Mouse (Mus musculus) adrenal gland, adult 18-20 months (tissue): Measurements from ENCODE around the gene Myl7. TPM values are rescaled to one million over a fixed set of nuclear protein-coding genes. Genes with fewer than 3 reads are reported as not detected.
"Not testable (repeated sequence)": the region's sequence is repeated elsewhere in the genome, so short reads cannot be mapped to it uniquely, and the experiment has no call there.

ENCODE experiments used
- DNase-seq, 2 experiments: peaks; one replicate each; pipeline ENCODE4 v3.0.0; 2021 to 2022; ENCODE audit warnings: low spot score in 2 of 2
- total RNA-seq, 2 experiments: library from RNA; stranded (reverse); gene quantifications; 1 replicate in 1 of 2; 2 replicates in 1 of 2; pipeline ENCODE4 v1.2.3; 2021

Myl7 gene
- total RNA-seq, 2 experiments from 2014 or later: not detected

DNA sequence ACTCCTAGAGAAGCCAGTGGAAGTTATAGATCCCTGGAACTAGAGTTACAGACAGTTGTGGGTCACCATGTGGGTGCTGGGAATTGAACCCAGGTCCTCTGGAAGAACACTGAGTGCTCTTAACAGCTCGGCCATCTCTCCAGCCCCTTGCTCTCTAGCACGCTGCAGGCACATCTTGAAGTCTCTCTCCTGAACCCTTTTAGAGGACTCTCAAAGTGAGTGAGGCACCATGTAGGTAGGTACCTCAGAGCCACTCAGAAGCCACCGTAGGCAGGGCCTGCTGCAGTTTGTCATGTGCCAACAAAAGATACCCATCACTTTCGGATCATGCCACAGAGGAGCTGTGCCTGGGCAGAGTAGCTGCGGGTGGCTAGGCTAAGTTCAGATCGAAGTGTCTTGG is 6.3 kb upstream of the Myl7 start:
- no peak for DNase-seq

DNA sequence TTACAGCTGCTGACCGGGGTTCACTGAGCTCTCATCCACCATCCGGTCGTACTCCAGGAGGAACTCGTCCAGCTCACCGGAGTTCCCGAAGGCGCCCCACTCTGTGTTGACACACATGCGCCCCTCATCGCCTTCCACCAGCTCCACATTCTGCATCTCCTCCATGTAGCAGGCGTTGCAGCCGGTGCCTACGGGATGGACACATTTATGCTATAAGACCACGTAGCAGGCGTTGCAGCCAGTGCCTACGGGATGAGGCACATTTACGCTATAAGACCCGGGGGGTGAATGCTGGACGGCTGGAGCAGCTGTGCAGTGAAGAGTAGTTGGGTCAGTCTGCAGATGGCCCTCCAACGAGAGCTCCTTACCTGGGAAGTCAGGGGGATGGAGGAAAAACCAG is 5.8 kb upstream of the Myl7 start:
- DNase-seq: no peak

DNA sequence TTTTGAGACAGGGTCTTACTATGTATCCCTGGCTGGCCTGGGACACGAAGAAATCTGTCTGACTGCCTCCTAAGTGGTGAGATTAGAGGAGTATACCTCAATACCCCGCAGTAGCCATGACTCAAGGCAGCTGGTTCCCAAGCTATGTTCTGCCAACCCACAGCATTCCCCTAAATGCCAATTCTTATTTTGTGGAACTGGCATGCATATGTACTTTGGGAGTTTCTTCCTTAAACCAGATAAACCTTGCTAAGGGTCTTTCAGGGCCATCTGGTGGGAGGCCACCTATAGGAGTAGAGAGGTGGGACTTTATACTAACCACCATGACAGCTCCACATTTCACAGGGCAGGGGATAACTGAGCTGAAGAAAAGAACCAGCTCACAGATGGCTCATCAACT is 5.3 kb upstream of the Myl7 start:
- no peak for DNase-seq

- DNase-seq: no peak
Measured at GRCm38 (mm10) chr11:5902390-5902789, 3.8 kb upstream of the Myl7 start.

DNA sequence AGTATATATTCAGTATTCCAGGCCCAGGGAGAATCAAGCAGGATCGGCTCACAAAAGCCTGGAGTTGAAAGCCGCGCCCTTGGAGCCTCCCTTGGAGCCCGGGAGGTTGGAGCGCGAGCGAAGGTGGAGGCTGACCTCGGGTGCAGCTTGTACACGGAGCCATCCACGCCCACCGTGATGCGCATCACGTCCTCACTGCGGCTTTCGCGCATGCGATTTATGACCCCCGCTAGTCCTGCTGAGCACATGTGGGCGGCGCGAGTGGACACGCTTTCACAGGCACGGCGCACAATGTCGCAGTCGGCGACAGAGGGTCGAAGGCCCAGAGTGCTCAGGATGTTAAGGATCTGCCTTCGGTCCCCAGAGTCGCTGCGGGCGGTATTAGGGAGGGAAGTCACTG is 3.4 kb upstream of the Myl7 start:
- no peak for DNase-seq

DNA sequence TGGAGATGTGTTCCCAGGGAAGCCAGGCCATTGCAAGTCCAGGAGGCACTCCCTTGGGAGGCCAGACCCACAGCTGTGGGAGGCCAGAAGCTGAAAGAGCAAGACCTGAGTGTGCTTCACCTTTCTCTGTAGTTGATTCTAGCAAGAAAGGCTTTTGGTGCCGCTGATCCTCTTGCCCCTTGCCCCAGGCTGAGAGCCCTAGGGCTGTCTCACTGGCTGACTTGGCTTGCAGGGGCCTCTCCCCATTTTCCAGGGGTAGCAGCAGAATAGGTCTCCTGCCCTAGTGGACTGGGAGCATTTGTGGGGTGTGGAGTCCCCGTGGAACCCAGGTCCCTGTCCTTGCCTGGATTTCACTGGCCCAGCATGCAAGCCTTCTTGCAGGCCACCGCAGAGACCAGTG is 2.7 kb upstream of the Myl7 start:
- no peak for DNase-seq

DNA sequence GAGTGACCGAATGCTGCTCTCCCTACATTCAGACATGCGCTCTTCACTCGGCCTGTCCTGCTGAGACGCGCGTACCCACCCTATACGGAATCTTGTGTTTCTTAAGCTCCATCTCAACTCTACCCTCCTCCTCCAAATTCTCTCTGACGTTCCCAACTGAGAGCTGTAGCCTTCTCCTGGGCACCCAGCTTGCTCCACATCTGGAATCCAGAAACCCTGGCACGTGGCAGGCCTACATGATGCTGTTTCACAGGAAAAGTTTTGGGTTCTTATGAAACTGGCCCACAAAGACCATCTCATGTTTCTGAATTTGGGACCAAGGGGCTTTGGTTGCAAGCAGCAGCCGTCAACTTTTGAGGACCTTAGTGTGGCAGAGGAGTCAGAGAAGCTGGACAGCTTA is 704 bp upstream of the Myl7 start:
- DNase-seq: no peak

DNA sequence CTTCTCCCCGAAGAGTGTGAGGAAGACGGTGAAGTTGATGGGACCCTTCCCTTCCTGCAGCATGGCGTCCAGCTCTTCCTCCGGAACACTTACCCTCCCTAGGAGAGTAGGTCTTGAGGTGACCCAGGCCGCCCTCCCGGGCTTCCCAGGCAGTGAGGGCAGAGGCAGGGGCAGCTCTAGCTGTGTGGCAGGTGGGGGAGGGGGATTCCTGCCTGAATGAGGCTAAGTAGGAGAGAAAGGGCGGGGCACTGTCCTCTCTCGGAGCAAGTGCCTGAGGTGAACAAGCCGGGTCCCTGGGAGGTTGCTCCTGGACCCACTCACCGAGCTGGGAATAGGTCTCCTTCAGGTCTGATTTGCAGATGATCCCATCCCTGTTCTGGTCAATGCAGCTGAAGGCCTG is 743 bp downstream of the Myl7 start:
- no peak for DNase-seq

GRCm38 (mm10) chr11:5897230-5897629 is 1.4 kb downstream of the Myl7 start:
- no peak for DNase-seq

DNA sequence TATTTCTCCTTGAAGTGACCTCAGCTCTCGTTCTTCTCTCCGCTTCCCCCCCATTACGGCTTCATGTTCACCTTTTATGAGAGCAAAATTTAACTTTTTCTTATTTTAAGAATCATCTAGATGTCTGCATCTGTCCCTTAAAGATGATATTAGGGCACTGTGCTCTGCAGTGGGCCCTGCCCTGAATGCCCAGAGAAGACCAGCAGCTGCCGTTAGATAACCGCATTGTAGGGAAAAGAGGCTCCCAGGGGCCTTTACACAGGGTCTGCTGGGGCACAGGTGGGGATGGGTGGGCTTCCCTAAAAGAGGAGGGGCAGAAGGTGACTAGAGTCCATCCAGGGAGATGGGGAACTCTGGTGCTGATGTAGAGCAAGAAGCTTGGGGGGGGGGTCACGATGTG is 4.8 kb downstream of the Myl7 start:
- DNase-seq: no peak

DNA sequence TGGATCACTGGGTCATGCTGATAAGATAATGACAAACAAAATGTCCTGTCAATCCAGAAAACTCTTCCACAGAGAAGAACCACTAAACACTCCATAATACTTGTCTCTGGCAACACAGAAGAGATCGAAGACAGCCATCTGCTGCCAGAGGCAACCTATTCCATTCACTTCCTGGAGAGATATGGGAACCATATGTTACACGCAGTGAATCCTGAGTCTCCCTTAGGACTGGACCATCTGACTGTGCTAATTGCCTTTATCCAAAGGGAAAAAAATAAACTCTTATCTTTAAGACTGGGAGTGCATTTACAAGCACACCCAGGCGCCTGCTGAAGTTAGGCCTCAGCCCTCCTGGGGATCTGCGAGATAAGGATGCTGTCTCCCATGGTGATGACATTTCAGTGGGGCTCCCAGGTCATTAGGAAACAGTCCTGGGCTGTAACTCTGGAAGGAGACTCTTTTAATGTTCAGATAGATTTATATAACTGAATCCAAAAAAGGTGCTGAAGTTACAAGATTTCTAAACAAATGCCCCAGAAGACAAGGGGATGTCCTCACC is 5.7 kb downstream of the Myl7 start:
- no peak for DNase-seq

- DNase-seq: peak in 1 of 2 experiments; percentile 15
Measured at GRCm38 (mm10) chr11:5892151-5892591, 6.4 kb downstream of the Myl7 start.

DNA sequence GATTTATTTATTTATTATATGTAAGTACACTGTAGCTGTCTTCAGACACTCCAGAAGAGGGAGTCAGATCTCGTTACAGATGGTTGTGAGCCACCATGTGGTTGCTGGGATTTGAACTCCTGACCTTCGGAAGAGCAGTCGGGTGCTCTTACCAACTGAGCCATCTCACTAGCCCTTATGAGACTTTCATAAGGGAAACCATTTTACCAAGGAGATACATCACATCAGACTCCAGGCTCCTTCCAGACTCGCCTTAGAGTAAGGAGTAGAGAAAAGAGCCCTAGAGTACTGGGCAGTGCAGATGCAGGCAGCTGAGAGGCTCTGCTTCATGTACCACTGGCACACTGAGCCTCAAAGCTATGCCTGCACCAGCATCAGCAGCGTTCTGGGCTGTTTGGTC is 10.0 kb downstream of the Myl7 start:
- not testable (repeated sequence) for DNase-seq

GRCm38 (mm10) chr11:5887250-5887649 is 11.3 kb downstream of the Myl7 start:
- DNase-seq: peak in 1 of 2 experiments; percentile 16

- peak; percentile 54 to 63 for DNase-seq
Measured at GRCm38 (mm10) chr11:5886187-5886586, 12.4 kb downstream of the Myl7 start.

DNA sequence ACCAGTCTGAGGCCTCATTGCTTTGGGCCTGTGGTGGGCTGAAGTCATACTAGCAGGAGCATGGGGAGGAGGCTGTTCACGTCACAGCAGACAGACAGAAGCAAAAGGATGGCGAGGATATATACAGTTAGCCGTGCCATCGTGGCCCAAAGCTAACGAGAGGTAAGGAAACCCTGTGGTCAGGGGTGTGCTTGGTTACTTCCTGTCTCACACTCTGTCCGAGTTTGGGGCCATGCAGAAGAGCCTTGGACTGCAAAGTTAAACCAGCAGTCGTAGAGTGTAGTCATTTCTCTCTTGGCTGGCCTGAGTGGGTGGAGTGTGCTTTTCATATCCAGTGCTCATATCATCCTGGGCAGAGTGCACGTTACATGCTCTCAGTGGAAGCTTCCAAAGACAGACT is 16.1 kb downstream of the Myl7 start:
- no peak for DNase-seq

GRCm38 (mm10) chr11:5879905-5880304 is 18.7 kb downstream of the Myl7 start:
- peak; percentile 48 to 54 for DNase-seq

- no peak for DNase-seq
Measured at GRCm38 (mm10) chr11:5878661-5879060, 19.9 kb downstream of the Myl7 start.

GRCm38 (mm10) chr11:5877921-5878526 is 20.6 kb downstream of the Myl7 start, which contains the start of gene Pold2:
Gene Pold2 (minus strand): TSS chr11:5878292.
- peak; percentile 93 for DNase-seq

- DNase-seq: no peak
Measured at GRCm38 (mm10) chr11:5877421-5877820, 21.2 kb downstream of the Myl7 start.

GRCm38 (mm10) chr11:5873192-5873591 is 25.4 kb downstream of the Myl7 start:
- no peak for DNase-seq

GRCm38 (mm10) chr11:5872707-5873106 is 25.9 kb downstream of the Myl7 start:
- no peak for DNase-seq

- DNase-seq: no peak
Measured at GRCm38 (mm10) chr11:5870069-5870468, 28.5 kb downstream of the Myl7 start.
